Mouse (Mus musculus) mature B cell (primary cell): ENCODE data around the gene Tnfaip8l1.

ENCODE experiments used
- in situ Hi-C: fragments of 300-500 bp; cut with MboI; formaldehyde crosslinking; loops from 2 replicates; pipeline ENCODE4 v1.14.3; 2019

Tnfaip8l1 gene

DNA sequence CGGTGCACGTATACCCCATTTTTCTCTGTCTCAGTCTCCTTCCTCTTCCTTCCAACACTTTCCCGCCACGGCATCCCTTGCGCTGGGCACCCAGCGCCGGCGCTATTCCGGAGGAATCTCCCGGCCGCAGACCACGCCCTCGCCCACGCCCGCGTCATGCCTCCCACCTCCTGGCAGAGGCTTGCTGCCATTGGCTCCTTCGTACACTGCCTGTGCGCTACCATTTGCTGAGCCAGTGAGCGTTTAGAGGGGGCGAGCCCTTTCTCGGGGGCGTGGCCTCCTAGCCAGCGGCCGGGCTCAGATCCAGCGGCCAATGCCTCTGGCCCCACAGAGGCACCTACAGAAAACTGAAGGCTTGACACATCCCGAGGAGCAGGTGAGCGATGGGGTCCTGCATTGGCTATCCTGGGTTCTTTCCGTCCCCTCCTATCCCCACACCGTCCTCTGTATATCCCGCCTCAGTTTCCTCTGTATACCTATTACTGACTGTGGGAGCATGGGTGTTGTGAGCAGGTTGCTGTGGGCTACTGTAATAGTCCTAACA, at the start of gene Tnfaip8l1:
Gene Tnfaip8l1, plus strand, starts transcription at position 247 of the 544 bp plus-strand sequence.
- in situ Hi-C loops = no loop called here

DNA sequence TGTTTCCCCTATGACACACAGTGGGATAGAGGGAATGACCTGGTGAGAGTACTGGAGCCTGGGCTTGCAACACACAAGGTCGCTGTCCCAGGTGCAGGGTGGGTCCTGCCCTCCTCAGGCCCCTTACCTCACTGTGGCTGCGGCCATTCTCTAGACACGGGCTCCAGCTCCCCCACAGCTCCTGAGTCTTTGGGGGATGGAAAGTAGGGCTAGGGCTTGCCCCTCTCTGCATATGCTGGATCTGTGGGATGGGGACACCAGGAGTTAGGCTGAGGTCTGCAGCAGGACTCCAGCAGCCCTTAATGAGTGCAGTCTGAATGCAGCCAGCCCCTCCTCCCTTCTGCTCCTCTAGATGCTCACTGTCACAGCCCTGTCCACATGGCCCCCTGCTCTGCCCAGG, 49.5 kb upstream of the Tnfaip8l1 start:
- in situ Hi-C loops = no loop called here

DNA sequence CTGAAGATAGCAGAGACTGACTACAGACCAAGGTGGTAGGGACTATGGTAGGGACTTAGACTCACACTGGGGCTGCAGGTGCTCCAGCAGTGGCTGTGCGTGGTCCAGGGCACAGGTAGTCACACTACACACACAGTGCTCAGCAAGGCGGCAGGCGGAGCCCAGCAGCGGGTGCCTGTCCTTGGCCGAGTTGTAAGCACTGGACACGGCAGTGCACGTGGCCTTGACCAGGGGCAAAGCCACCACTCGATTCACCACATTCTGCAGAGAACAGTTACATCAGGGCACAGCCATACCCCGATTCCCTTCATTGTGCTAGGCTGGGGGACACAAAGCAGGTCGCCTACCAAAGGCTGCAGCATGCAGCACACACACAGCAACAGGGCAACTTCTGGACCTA, 46.1 kb upstream of the Tnfaip8l1 start:
- in situ Hi-C loops = no loop called here

DNA sequence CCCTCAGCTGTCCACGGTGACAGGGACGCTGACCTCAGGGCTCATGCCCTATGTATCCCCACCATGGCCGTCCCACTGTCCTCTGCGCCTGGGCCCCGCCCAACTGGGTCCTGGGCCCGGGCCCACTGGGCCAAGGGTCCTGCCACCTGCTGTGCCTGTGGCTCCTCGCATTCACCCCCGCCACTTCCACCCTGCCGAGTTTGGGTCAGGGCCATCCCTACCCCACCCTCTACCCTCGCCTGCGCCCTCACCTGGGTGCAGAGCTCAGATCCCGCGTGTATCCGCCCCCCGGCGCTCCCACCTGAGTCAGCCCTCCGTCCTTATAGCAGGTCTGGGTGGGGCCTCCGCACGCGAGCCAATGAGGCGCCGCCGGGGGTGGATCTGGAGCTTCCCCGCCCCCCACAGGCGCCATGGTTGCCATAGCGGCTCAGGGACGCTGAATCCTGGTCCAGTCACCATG, 45.0 kb upstream of the Tnfaip8l1 start, which contains the start of gene Plin5:
Gene Plin5, minus strand, starts transcription at position 346 of the 460 bp plus-strand sequence.
- in situ Hi-C loops = no loop called here

DNA sequence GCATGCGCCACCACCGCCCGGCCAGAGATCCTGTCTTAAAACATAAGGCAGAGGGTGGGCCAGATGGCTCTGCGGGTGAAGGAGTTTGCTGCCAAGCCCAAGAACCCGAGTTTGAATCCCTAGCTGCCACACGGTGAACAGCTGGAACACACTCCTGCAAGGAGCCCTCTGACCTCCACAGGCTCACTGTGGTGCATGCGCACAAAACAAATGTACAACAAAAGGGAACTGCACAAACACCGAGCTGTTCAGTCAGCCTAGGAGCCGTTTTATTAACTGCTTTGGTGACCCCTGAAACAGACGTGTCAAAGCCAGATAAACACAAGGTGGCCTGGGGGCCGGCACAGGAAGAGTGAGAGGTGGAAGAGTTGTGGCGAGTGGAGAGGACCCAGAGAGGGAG, 42.8 kb upstream of the Tnfaip8l1 start:
- in situ Hi-C loops = no loop called here

DNA sequence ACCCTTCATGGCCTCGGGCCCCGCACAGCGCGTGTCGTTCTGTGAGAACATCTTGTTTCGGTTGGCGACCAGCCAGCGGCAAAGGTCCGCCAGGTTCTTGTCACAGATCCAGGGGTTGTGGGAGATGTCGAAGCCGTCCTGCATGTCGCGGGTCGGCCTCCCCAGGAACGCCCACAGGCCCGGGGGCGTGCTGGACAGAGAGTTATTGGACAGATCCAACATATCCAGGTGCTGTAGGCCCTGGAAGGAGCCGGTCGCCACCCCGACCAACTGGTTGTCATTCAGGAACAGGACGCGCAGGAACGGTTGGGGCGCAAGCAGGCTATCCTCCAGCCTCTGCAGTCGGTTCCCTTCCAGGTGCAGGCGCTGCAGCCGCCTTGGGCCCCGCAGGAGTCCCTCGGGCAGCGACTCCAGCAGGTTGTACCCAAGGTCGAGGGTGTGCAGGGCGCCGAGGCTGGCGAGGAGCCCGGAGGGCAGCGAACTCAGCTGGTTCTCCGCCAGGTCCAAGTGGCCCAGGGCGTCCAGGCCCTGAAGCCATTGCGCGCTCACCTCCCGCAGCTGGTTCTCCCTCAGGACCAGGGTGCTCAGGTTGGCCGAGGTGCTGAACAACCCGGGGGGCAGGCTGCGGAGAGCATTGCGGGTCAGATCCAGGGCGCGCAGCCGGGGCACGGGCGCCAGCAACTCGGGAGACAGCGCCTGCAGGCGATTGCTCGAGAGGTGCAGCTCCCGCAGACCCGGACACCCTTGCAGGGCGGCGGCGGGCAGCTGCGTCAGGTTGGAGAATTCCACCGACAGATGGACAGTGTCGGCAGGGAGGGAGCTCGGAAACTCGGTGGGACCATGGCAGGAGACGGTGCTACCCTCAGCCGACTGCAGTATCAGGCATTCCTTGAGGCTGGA, 42.0 kb upstream of the Tnfaip8l1 start:
- in situ Hi-C loops = no loop called here

DNA sequence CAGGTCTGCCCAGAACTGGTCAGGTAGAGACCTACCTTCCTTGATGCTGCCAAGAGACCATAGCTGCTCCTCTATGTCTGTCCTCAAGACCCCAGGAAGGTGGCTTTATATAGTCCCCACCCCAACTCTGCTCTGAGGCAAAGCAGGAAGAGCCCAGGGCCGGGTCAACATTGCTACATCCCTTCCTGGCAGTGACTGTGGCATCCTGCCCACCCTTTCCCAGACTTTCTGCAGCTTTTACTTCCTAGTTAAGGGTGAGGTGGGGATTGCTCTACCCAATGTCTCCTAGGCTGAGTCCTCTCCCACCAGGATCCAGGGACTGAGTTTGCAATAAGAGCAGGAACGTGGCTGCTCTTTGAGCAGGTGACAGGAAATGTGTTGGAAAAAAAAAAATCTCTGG, 40.5 kb upstream of the Tnfaip8l1 start, which contains the start of gene Lrg1:
Gene Lrg1, minus strand, starts transcription at position 176 of the 400 bp plus-strand sequence.
- in situ Hi-C loops = no loop called here

DNA sequence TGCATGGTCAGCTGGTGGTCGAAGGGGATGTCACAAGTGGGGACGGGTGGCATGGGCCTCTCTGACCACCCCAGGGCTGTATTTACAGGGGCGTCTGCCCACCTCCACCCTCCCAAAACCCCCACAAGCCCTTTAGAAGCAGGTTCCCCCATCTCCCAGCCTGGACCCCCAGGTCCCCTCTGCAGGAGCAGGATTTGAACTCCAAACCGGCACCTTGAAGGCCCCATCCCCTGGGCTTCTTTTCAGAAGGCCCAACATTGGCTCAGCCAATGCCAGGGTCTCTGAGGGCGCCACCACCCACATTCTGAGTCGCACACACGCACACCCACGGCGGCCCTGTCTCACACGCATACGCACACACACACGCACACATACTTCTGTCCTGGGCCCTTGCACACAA, 39.1 kb upstream of the Tnfaip8l1 start:
- in situ Hi-C loops = no loop called here

DNA sequence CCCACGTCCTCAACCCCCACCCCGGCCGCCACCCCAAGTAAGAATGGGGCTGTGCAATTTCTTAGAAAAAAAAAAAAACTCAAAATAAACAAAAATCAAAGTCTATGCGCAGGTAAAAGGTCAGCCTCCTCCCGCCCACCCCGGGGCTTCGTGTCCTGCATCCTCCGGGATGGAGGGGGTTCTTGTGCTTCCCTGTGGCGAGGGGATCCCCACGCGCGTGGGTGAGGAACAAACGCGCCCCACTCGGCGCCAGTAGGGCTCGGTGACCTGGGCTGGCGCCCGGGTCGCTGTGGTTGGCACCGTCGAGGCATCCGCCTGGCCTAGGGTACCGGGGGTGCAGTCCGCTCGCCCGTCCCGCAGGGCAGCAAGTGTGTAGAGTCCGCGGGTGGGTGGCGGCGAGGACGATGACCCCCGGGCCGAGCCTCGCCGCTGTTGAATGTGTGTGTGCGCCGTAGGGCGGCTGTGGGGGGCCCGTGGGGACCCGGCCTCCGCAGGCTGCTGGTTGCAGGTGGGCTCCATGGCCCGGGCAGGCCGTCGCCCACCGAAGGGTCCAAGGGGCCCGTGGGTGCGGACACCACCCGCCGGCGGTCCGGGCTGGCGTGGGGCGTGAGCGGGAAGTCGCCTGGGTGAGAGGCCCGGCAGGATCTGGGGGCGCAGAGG, 38.5 kb upstream of the Tnfaip8l1 start:
- in situ Hi-C loops = no loop called here

DNA sequence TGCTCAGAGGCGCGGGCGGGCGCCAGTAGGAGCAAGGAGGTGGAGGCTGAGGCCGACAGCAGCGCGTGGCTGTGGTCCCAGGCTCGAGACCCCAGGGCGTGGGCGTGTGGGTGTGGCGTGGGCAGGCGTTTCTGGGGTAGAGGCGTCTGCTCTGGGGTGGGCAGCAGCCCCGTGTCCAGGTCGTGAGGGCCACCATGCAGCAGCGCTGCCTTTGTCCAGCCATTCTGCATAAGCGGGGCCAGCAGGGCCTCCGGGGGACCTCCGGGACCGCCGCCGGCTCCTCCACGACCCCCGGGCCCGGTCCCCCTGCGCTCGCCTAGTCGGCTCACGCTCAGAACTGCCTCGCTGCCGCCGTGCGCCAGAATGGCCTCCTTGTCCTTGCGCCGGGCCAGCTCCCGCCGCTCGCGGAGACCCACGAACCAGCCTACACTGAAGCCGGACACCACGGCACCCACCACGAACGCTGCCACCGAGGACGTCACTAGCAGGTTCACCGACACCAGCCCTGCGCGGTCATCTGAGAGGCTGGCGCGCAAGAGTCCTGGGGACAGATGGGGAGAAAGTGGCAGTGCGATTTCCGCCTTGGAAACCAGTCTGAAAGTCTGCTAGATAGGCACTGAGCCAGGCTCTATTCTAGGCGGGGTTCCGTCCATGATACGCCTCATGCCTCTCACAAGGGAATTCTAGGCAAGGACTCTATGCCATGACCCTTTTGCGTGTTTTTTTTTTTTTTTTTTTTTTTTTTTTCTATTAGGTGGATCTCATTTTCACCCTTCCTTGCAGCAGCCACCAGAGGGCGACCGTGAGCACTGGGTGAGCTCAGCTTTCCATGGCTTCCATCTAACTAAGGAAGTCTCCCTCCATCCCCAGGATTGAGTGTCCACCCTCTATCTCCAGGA, 37.7 kb upstream of the Tnfaip8l1 start:
- in situ Hi-C loops = no loop called here

DNA sequence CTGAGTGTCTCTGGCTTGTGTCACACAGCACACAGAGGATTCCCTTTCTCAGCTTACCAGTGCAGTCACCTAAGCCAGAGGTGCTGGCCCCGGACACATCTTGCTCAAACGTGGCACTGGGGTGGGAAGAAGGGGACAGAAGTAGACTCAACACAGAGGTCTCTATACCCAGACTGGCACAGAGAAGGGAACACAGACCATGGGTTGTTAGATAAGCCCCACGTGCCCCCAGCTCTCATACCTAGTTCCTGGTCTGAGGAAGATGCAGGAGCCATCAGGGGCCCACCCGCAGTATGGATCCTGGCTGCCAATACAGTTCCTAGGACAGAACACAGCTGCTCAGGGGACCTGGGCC, 37.0 kb upstream of the Tnfaip8l1 start:
- in situ Hi-C loops = no loop called here

DNA sequence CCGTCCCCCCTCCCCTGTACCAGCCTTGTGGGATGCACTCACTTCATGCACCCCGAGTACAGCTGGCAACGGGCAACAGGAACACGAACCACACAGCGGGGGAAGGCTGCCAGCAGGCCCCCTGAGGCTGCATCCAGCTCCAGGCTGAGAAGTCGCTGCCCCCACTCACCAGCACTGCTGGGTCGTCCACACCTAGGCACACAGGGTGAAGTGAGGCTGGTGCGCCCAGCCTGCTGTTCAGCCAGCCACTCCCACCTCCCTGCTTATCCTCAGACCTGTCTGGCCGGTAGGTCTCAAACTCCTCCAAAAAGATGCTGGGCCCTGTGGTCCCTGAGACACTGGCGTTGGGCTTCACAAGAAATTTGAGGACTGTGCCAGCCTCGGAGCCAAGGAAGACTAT, 36.1 kb upstream of the Tnfaip8l1 start:
- in situ Hi-C loops = no loop called here

DNA sequence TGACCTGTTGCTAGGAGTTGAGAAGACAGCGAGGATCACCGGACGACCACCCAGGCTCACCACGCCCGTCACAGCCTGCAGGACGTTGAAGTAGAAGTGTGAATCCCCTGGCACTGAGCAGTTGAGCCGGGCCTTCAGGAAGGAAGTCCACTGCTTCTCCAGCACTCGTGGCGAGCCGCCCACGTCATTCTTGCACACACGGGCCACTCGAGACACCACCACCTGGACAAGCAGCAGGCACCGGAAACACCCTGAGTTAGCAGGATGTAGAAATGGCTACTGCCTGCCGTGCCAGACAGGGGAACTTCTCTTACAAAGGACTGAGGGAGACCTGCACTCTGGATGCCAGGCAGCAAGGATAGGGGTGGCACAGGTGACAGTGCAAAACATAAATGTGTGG, 34.0 kb upstream of the Tnfaip8l1 start:
- in situ Hi-C loops = no loop called here

DNA sequence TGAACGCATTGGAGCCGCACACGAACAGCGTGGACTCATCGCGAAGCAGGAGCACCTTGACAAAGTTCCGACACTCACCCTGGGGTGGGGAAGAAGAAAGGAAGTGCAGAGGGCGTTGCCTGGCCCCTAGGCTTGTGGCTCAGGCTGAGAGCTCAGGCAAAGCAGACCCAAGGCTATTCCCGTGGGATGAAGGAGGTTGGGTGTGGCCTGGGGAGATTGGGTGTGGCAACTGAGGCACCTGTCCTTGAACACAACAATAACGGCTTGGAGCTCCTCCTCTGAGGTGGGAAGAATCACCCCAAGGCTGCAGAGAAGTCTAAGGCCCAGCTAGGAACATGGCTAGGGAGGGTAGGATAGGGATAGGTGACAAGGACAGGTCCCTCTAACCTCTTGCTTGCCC, 31.1 kb upstream of the Tnfaip8l1 start:
- in situ Hi-C loops = no loop called here

DNA sequence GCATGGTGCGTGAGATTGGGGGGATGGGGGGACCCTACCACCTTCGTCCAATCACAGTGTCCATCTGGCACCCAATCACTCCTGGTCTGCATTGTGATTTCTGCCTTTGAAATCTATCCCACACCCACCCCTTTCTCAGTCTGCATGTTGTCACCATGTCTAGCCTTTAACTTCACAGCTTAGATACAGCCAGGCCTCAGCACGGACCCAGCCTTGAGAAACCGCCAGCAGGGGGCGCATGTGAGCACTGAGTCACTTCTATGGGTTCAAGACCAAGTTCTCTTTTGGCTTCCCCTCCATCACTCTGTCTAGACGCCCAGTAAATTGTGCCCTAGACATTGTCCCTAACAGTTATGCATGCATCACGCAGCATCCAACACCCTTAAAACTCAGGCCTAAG, 30.5 kb upstream of the Tnfaip8l1 start:
- in situ Hi-C loops = no loop called here

DNA sequence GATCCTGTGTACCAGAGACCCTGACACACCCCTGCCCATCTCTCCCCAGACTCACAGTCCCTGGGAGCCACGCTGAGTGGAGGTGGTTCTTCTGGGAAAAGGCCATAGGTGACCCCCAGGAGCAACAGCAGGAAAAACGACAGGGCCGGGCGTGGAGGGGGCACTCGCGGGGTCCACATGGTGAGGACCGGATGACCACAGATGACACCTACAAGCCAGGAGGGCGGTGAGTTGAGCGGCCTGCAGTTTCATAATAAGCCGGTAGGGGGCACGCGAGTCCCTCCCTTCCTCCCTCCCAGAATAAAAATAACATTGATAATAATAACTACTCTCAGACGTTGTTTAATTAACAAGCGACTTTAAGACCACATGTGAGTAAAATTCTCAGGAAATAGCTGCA, 29.6 kb upstream of the Tnfaip8l1 start:
- in situ Hi-C loops = no loop called here

DNA sequence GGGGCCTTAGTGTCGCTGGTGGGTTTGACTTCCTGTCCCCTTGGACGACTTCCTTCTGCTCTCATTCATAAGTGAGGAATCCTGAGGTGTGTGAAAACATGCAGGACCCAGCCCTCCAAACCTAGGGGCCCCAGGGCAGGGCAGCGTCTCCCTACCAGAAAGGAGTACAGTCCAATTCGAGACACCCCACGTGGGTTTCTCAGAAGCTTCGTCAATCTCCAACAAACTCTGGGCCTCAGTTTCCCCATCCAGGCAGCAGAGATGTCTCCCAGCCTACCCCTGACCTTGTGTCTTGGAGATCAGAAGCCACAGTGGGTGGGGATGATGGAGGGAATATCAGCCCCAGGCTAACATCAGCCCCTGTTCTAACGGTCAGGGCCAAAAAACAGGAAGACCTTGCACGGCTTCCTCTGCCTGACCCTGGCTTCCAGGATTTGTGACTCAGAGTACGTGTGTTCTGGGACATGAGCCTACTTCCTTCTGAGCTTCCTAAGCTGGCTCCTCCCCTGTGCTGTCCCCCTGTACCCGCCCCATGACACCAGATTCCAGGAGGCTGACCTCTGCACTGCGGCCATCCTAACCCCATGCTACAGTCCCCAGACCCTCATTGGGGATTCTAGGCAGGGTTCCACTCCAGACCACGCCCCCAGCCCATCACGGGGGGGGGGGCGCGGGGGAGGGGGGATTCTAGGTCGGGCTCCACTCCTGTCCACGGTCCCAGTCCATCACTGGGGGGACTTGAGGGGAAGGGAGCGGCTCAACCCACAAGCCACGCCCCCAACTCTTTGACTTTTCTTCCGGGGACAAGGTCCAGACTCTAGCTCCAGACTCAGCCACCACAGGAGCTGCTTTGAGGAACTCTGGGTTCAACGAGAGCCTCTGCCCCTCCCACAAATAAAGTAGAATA, 28.6 kb upstream of the Tnfaip8l1 start:
- in situ Hi-C loops = no loop called here

DNA sequence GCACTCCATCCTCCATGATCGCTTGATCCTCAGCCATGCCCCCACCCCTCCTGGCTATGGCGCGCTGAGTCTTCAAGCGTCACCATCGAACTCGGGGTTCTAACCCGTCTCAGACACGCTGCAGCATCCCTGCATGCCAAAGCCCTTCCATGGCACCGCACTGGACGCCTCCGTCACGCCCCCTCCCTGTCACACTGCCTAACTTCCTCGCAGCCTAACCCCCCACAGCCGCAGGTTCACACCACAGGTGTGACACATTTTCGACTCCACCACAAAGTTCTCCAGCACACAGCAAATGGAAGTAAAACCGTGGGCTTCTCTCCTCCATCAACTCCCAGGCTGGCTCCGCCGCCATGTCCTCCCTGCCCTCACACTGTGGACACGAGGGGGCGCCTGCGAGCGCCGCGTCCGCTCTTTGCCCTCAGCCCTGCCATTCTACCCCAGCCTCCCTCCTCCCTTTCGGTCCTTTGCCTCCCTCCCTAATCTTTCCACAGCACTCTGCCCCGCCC, 27.8 kb upstream of the Tnfaip8l1 start:
- in situ Hi-C loops = no loop called here

DNA sequence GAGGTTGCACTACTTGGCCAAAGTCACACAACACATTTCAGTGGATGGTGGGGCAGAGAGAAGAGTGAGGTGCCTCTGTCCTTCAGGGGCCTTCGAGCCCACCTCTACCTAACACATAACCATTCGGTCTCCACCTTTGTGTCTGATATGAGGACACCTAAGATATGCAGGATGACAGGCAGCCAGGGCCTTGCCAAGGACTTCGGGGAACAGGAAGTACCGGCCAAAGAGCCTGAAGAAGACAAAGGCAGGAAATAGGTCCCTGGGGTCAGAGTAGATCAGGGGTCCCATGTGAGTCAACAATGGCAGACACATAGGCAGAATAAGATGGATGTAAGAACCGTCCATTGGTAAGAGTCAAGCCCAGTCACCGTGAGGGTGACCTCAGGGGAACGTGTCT, 25.7 kb upstream of the Tnfaip8l1 start:
- in situ Hi-C loops = no loop called here

DNA sequence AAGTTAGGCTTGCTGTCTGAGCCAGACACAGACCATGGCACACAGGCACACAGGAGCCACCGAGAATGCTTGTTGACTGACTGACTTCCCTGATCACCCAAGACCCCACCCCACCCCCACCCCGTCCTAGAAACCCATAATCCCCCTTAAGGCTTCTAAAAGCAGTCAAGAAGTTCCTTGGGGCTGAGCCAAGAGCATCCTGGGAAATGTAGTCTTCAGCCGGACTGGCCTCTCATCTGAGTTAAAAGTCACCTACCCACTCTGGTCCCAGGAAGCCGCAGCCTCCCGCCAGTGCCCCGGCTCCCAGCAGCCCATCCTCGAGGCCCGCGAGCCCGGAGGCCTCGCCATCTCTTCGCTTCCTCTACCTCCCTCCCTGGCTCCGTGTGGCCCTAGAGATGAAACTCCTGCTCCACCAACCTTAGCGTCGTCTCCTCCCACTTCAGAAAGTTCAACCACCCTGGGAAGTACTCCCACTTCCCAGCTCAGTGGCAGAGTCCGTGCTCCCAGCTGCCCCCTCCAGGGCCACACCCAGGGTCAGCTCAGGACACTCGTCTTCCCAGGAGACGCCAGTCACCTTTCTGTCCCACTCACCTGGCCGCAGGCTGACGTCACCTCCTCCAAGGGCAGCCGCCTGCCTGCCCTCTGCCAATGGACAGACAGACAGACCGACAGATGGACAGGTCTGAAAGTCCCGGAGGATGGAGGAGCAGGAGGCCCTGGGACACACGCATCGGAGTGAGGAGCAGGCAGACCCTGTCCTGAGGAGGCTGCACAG, 24.3 kb upstream of the Tnfaip8l1 start:
- in situ Hi-C loops = no loop called here
